Mouse (Mus musculus) telencephalon, adult 2 months (tissue): ENCODE measurements at regions not wholly inside any gene's neighbourhood (a gene's known extent, or its start where the extent isn't known, plus 50 kb on each side); places are given as distances from the start of the nearest gene placed in this dataset.

Source experiments
- DNase-seq: peaks from one replicate; pipeline ENCODE4 v3.0.0-alpha.2; 2011; ENCODE audit warnings: low read depth, low spot score

- no peak for DNase-seq
Observed at GRCm38 (mm10) chr10:37449894-37450293, 311.2 kb upstream of the Marcks start.

GRCm38 (mm10) chr10:37447333-37448204, 308.8 kb upstream of the Marcks start:
- no peak for DNase-seq

GRCm38 (mm10) chr10:37439863-37440613, 301.3 kb upstream of the Marcks start:
- no peak for DNase-seq

GRCm38 (mm10) chr10:37438312-37438711, 299.6 kb upstream of the Marcks start:
- no peak for DNase-seq

GRCm38 (mm10) chr10:37436849-37437248, 298.1 kb upstream of the Marcks start:
- no peak for DNase-seq

- DNase-seq: no peak
Observed at GRCm38 (mm10) chr10:37434229-37434628, 295.5 kb upstream of the Marcks start.

- no peak for DNase-seq
Observed at GRCm38 (mm10) chr10:37423047-37423446, 284.3 kb upstream of the Marcks start.

GRCm38 (mm10) chr10:37422612-37423011, 283.9 kb upstream of the Marcks start:
- DNase-seq: no peak

- DNase-seq: no peak
Observed at GRCm38 (mm10) chr10:37416321-37416720, 277.6 kb upstream of the Marcks start.

- no peak for DNase-seq
Observed at GRCm38 (mm10) chr10:37412401-37412800, 273.7 kb upstream of the Marcks start.

GRCm38 (mm10) chr10:37409749-37410148, 271.0 kb upstream of the Marcks start:
- no peak for DNase-seq

GRCm38 (mm10) chr10:37407487-37407886, 268.8 kb upstream of the Marcks start:
- DNase-seq: no peak

- no peak for DNase-seq
Observed at GRCm38 (mm10) chr10:37404933-37405332, 266.2 kb upstream of the Marcks start.

- no peak for DNase-seq
Observed at GRCm38 (mm10) chr10:37404407-37404806, 265.7 kb upstream of the Marcks start.

GRCm38 (mm10) chr10:37402376-37402775, 263.7 kb upstream of the Marcks start:
- no peak for DNase-seq

- DNase-seq: no peak
Observed at GRCm38 (mm10) chr10:37400991-37401390, 262.3 kb upstream of the Marcks start.

GRCm38 (mm10) chr10:37400379-37400778, 261.7 kb upstream of the Marcks start:
- DNase-seq: no peak

- DNase-seq: peak; percentile 36
Observed at GRCm38 (mm10) chr10:37397271-37397991, 258.7 kb upstream of the Marcks start.

GRCm38 (mm10) chr10:37390011-37390410, 251.3 kb upstream of the Marcks start:
- no peak for DNase-seq

GRCm38 (mm10) chr10:37386216-37386615, 247.5 kb upstream of the Marcks start:
- DNase-seq: no peak

- DNase-seq: no peak
Observed at GRCm38 (mm10) chr10:37380024-37380423, 241.3 kb upstream of the Marcks start.
